Comparison of ENCODE assay signal across 17 mouse cellular contexts in genomic region chr17:81737779-81738178, GRCm38 (mm10). TPM values are rescaled to one million over a fixed set of nuclear protein-coding genes. Genes with fewer than 3 reads are reported as not detected.
DNase-seq lines count a peak whose midpoint lies in the region; ATAC-seq and TF ChIP-seq lines count a peak whose summit lies in the region.
"Had no signal": no experiment of that assay in that cellular context is flagged by ENCODE, and none has a peak within 500 bp of the region (broad histone marks: within the 10 kb centered on the region; RNA-seq: fewer than 3 reads in every experiment).

No protein-coding gene starts in this region.

- H3K4me2 ChIP-seq in forebrain, postnatal 0 days (ENCODE audit: low read depth), result peak overlapping the region; percentile 23
- H3K4me2 ChIP-seq in forebrain, embryonic 11.5 days (ENCODE audit: low read depth, low read length, severe bottlenecking), result no peak overlapping the region
- H3K4me2 ChIP-seq in heart, embryonic 14.5 days (ENCODE audit: low read length), result peak overlapping the region; percentile 61
- H3K4me2 ChIP-seq in intestine, postnatal 0 days (replicated peaks; ENCODE audit: low read depth), result no peak overlapping the region
- H3K4me2 ChIP-seq: hindbrain, embryonic 15.5 days; neural tube, embryonic 12.5 days had no signal

- no peak for TF ChIP-seq CTCF in forebrain, postnatal 0 days (IDR thresholded peaks at IDR 0.05; ENCODE audit: low read depth)
- TF ChIP-seq CTCF in intestine, postnatal 0 days (IDR thresholded peaks at IDR 0.05; ENCODE audit: low read depth), result no peak

- DNase-seq in forebrain, postnatal 0 days, result peak; percentile 39
- no peak for DNase-seq in forebrain, embryonic 11.5 days (ENCODE audit: low spot score)
- no peak for DNase-seq in heart, postnatal 4 days
- DNase-seq in brain, adult 2 months (ENCODE audit: low read depth, low spot score), result peak; percentile 38
- DNase-seq in embryo, embryonic 10.5 days (ENCODE audit: low spot score), result no peak
- DNase-seq: adrenal gland, postnatal 10 days; kidney, adult 8-10 months; kidney, postnatal 25 days; liver; liver, postnatal 0 days; thymus, adult 18-20 months had no signal

- H3K36me3 ChIP-seq in forebrain, postnatal 0 days (ENCODE audit: insufficient read depth), result no peaks in the 10 kb centered on the region
- H3K36me3 ChIP-seq in forebrain, embryonic 11.5 days (ENCODE audit: control insufficient read depth, insufficient read depth, low read length), result no peaks in the 10 kb centered on the region
- peaks cover 14% of the 10 kb centered on the region; the same call in 1 of the 2 replicates for H3K36me3 ChIP-seq in heart, embryonic 14.5 days (ENCODE audit: control insufficient read depth, insufficient read depth, low read length)
- H3K36me3 ChIP-seq in intestine, postnatal 0 days (ENCODE audit: control insufficient read depth, insufficient read depth), result no peaks in the 10 kb centered on the region
- H3K36me3 ChIP-seq: hindbrain, embryonic 15.5 days; neural tube, embryonic 12.5 days had no signal

- ATAC-seq in forebrain, postnatal 0 days, result peak; percentile 58
- ATAC-seq in forebrain, embryonic 11.5 days (replicated peaks; ENCODE audit: low FRiP score), result no peak
- no peak; the same call in 1 of the 2 replicates for ATAC-seq in heart, embryonic 14.5 days (ENCODE audit: insufficient number of reproducible peaks, insufficient read depth, low FRiP score, low read depth)
- no peak for ATAC-seq in intestine, postnatal 0 days
- no peak for ATAC-seq in inflammation-experienced regulatory T-cells, adult 6 months
- ATAC-seq: liver, postnatal 0 days had no signal

- no peaks in the 10 kb centered on the region for H3K27me3 ChIP-seq in forebrain, postnatal 0 days (ENCODE audit: insufficient read depth, low read length)
- H3K27me3 ChIP-seq in forebrain, embryonic 11.5 days (ENCODE audit: control insufficient read depth, insufficient read depth, low read length), result no peaks in the 10 kb centered on the region
- no peaks in the 10 kb centered on the region for H3K27me3 ChIP-seq in heart, embryonic 14.5 days (ENCODE audit: control insufficient read depth, insufficient read depth, low read length)
- no peaks in the 10 kb centered on the region for H3K27me3 ChIP-seq in intestine, postnatal 0 days (replicated peaks; ENCODE audit: control insufficient read depth, insufficient read depth, low read length)
- H3K27me3 ChIP-seq: hindbrain, embryonic 15.5 days; neural tube, embryonic 12.5 days had no signal

- H3K27ac ChIP-seq in forebrain, postnatal 0 days (ENCODE audit: low read depth, low read length), result peak overlapping the region; percentile 86
- H3K27ac ChIP-seq in forebrain, embryonic 11.5 days (ENCODE audit: low read depth, low read length), result no peak overlapping the region
- H3K27ac ChIP-seq in heart, embryonic 14.5 days (replicated peaks in 1 of 2; ENCODE audit: control insufficient read depth in 1 of 2, insufficient read depth in 1 of 2, low read depth in 2 of 2, low read length in 2 of 2), result peak overlapping the region; percentile 99 to 100
- H3K27ac ChIP-seq in intestine, postnatal 0 days (ENCODE audit: low read depth, low read length), result no peak overlapping the region
- H3K27ac ChIP-seq: hindbrain, embryonic 15.5 days; neural tube, embryonic 12.5 days had no signal

- peak overlapping the region; percentile 13 for H3K4me3 ChIP-seq in forebrain, postnatal 0 days (ENCODE audit: low read depth, low read length)
- no peak overlapping the region for H3K4me3 ChIP-seq in forebrain, embryonic 11.5 days (ENCODE audit: low read depth, low read length)
- H3K4me3 ChIP-seq in heart, embryonic 14.5 days (ENCODE audit: control insufficient read depth in 1 of 2, insufficient read depth in 1 of 2, low read depth in 1 of 2, low read length in 2 of 2), result peak overlapping the region; percentile 55 to 59
- H3K4me3 ChIP-seq in intestine, postnatal 0 days (ENCODE audit: low read depth, low read length), result 0 out of 2 replicates have a peak overlapping the region, but pooled peaks have one; percentile 4
- H3K4me3 ChIP-seq: erythroblast, embryonic 14.5 days; hindbrain, embryonic 15.5 days; neural tube, embryonic 12.5 days had no signal

- H3K9me3 ChIP-seq in forebrain, postnatal 0 days (ENCODE audit: low read length), result no peaks in the 10 kb centered on the region
- H3K9me3 ChIP-seq in forebrain, embryonic 11.5 days (ENCODE audit: control insufficient read depth, low read length), result no peaks in the 10 kb centered on the region
- no peaks in the 10 kb centered on the region for H3K9me3 ChIP-seq in heart, embryonic 14.5 days (ENCODE audit: control insufficient read depth, low read length)
- no peaks in the 10 kb centered on the region for H3K9me3 ChIP-seq in intestine, postnatal 0 days (ENCODE audit: control insufficient read depth)
- H3K9me3 ChIP-seq: hindbrain, embryonic 15.5 days; neural tube, embryonic 12.5 days had no signal

- WGBS in forebrain, postnatal 0 days, result 75% methylated on average over 2 of the region's 2 CpGs
- WGBS in forebrain, embryonic 11.5 days, result 91% methylated on average over 2 of the region's 2 CpGs
- WGBS in heart, embryonic 14.5 days, result 5% methylated on average over 2 of the region's 2 CpGs
- 78% methylated on average over 2 of the region's 2 CpGs for WGBS in intestine, postnatal 0 days

- no peaks in the 10 kb centered on the region for H3K4me1 ChIP-seq in forebrain, postnatal 0 days (ENCODE audit: insufficient read depth)
- H3K4me1 ChIP-seq in forebrain, embryonic 11.5 days (replicated peaks; ENCODE audit: control insufficient read depth, insufficient read depth, low read length), result no peaks in the 10 kb centered on the region
- peaks cover 4 to 20% of the 10 kb centered on the region in 2 experiments for H3K4me1 ChIP-seq in heart, embryonic 14.5 days (ENCODE audit: control insufficient read depth in 2 of 2, insufficient read depth in 2 of 2, low read length in 2 of 2)
- H3K4me1 ChIP-seq in intestine, postnatal 0 days (replicated peaks; ENCODE audit: control insufficient read depth, insufficient read depth, low read length), result no peaks in the 10 kb centered on the region
- H3K4me1 ChIP-seq: hindbrain, embryonic 15.5 days; neural tube, embryonic 12.5 days had no signal

- H3K9ac ChIP-seq in forebrain, postnatal 0 days, result peak overlapping the region; percentile 43; the same call in 1 of the 2 replicates
- H3K9ac ChIP-seq in forebrain, embryonic 11.5 days (ENCODE audit: low read length), result no peak overlapping the region
- H3K9ac ChIP-seq in heart, embryonic 14.5 days (ENCODE audit: low read length), result peak overlapping the region; percentile 94
- no peak overlapping the region for H3K9ac ChIP-seq in intestine, postnatal 0 days (ENCODE audit: low read depth, low read length)
- H3K9ac ChIP-seq: hindbrain, embryonic 15.5 days; liver, postnatal 0 days; neural tube, embryonic 12.5 days had no signal

RNA-seq across cellular contexts. Expression of gene Slc8a1, which starts 0.4 kb away (rescaled TPM):
- total RNA-seq in forebrain, postnatal 0 days (2014; rRNA removed), result 132 and 143 TPM in 2 replicates
- 8.9 and 16.9 TPM in 2 replicates for polyA plus RNA-seq in forebrain, postnatal 0 days (2015; fragmentation: Nextera tagmentation; extraction: Ambion mirVana)
- polyA plus RNA-seq in forebrain, embryonic 11.5 days (2014; fragmentation: Nextera tagmentation; extraction: Ambion mirVana), result 2.8 and 3.6 TPM in 2 replicates
- polyA plus RNA-seq in heart, embryonic 14.5 days (2014; fragmentation: Nextera tagmentation; extraction: Ambion mirVana), result 144 and 159 TPM in 2 replicates
- total RNA-seq in heart, postnatal 4 days (2021), result 1,000 to 10,000 TPM; 1,020 to 1,023 TPM
- polyA plus RNA-seq in intestine, postnatal 0 days (2015; fragmentation: Nextera tagmentation; extraction: Ambion mirVana), result 2.9 and 3.3 TPM in 2 replicates
- polyA plus RNA-seq in inflammation-experienced regulatory T-cells, adult 6 months (2017; shearing (Covaris generic)), result under 1 TPM in 1 of 3 experiments, not detected in 2; 0.04 TPM
- polyA plus RNA-seq: erythroblast, embryonic 14.5 days had no signal

Comparison
In these comparisons a context has a peak if more than half of its experiments do, and no peak if none do; other contexts are left out.
1. DNase-seq: peak in forebrain, postnatal 0 days (single experiment) and brain, adult 2 months (single experiment); none in forebrain, embryonic 11.5 days (single experiment), heart, postnatal 4 days (single experiment) and embryo, embryonic 10.5 days (single experiment).
2. H3K27ac ChIP-seq: peak in forebrain, postnatal 0 days (single experiment) and heart, embryonic 14.5 days (2 of 2); none in forebrain, embryonic 11.5 days (single experiment) and intestine, postnatal 0 days (single experiment).
3. H3K4me2 ChIP-seq: peak in forebrain, postnatal 0 days (single experiment) and heart, embryonic 14.5 days (single experiment); none in forebrain, embryonic 11.5 days (single experiment) and intestine, postnatal 0 days (single experiment).
4. H3K9ac ChIP-seq: peak in forebrain, postnatal 0 days (single experiment) and heart, embryonic 14.5 days (single experiment); none in forebrain, embryonic 11.5 days (single experiment) and intestine, postnatal 0 days (single experiment).